Mouse (Mus musculus): ENCODE measurements at regions not wholly inside any gene's neighbourhood (a gene's known extent, or its start where the extent isn't known, plus 50 kb on each side); places are given as distances from the start of the nearest gene placed in this dataset.
"Not testable (repeated sequence)": the region's sequence is repeated elsewhere in the genome, so short reads cannot be mapped to it uniquely, and the experiment has no call there.

GRCm38 (mm10) chr7:73222929-73223512 lies 152.3 kb upstream of the Rgma start:
- Histone ChIP-seq H3K27me3 (replicated peaks; ENCODE audit: control insufficient read depth, insufficient read depth, low read length) (no peaks in the 10 kb centered on the region), H3K27ac (ENCODE audit: low read length) (peak overlapping the region; percentile 31), H3K9me3 (ENCODE audit: control insufficient read depth, low read length) (no peaks in the 10 kb centered on the region), H3K4me2 (ENCODE audit: low read length) (no peak overlapping the region), H3K4me1 (replicated peaks; ENCODE audit: control insufficient read depth, insufficient read depth, low read length) (peaks cover 9% of the 10 kb centered on the region), H3K9ac (replicated peaks; ENCODE audit: low read depth, low read length) (no peak overlapping the region), H3K4me3 (replicated peaks; ENCODE audit: low read length) (no peak overlapping the region), H3K36me3 (ENCODE audit: control insufficient read depth, insufficient read depth) (no peaks in the 10 kb centered on the region)
- 6% methylated on average over 2 of the region's 2 CpGs for WGBS
- ATAC-seq = peak; percentile 62

- no peaks in the 10 kb centered on the region for H3K9me3 ChIP-seq (ENCODE audit: control insufficient read depth, low read length)
- WGBS = 85% methylated on average over 8 of the region's 8 CpGs
- H3K36me3 ChIP-seq (ENCODE audit: control insufficient read depth, insufficient read depth) = no peaks in the 10 kb centered on the region
- no peak overlapping the region for H3K27ac ChIP-seq (ENCODE audit: low read length)
- no peaks in the 10 kb centered on the region for H3K4me1 ChIP-seq (replicated peaks; ENCODE audit: control insufficient read depth, insufficient read depth, low read length)
- H3K9ac ChIP-seq (replicated peaks; ENCODE audit: low read depth, low read length) = no peak overlapping the region
- H3K4me2 ChIP-seq (ENCODE audit: low read length) = no peak overlapping the region
- no peak overlapping the region for H3K4me3 ChIP-seq (replicated peaks; ENCODE audit: low read length)
- ATAC-seq = no peak
- no peaks in the 10 kb centered on the region for H3K27me3 ChIP-seq (replicated peaks; ENCODE audit: control insufficient read depth, insufficient read depth, low read length)
Measured at GRCm38 (mm10) chr7:73233539-73234158, 141.7 kb upstream of the Rgma start.

DNA sequence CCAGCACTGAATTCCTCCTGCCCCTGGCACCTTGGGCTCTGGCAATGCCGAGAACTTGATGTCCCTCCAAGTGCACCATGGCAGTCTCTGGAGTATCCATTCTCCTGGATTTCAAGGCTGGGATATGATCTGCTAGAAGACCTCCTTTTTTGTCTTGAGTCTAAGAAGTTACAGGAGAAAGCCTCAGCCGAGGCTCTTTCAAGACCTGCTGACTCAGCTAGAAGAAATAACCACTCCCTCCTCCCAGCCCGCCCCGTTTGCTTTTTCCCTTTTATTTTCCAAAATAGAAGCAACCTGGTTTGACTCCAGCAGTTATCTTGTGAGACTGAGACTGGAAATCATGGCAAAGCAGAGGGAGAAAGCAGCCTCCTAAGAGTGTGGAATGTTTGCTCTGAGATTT lies 136.8 kb upstream of the Rgma start:
- H3K27me3 ChIP-seq (replicated peaks; ENCODE audit: control insufficient read depth, insufficient read depth, low read length) = no peaks in the 10 kb centered on the region
- no peak overlapping the region for H3K9ac ChIP-seq (replicated peaks; ENCODE audit: low read depth, low read length)
- H3K4me3 ChIP-seq (replicated peaks; ENCODE audit: low read length) = no peak overlapping the region
- no peak overlapping the region for H3K27ac ChIP-seq (ENCODE audit: low read length)
- no peaks in the 10 kb centered on the region for H3K9me3 ChIP-seq (ENCODE audit: control insufficient read depth, low read length)
- no peaks in the 10 kb centered on the region for H3K4me1 ChIP-seq (replicated peaks; ENCODE audit: control insufficient read depth, insufficient read depth, low read length)
- no peaks in the 10 kb centered on the region for H3K36me3 ChIP-seq (ENCODE audit: control insufficient read depth, insufficient read depth)
- 23% methylated on average over 4 of the region's 4 CpGs for WGBS
- no peak for ATAC-seq
- no peak overlapping the region for H3K4me2 ChIP-seq (ENCODE audit: low read length)

- WGBS = 51% methylated on average over 9 of the region's 9 CpGs
- H3K27me3 ChIP-seq (replicated peaks; ENCODE audit: control insufficient read depth, insufficient read depth, low read length) = no peaks in the 10 kb centered on the region
- no peak for ATAC-seq
- H3K4me2 ChIP-seq (ENCODE audit: low read length) = no peak overlapping the region
- H3K9ac ChIP-seq (replicated peaks; ENCODE audit: low read depth, low read length) = no peak overlapping the region
- no peak overlapping the region for H3K4me3 ChIP-seq (replicated peaks; ENCODE audit: low read length)
- H3K36me3 ChIP-seq (ENCODE audit: control insufficient read depth, insufficient read depth) = no peaks in the 10 kb centered on the region
- no peak overlapping the region for H3K27ac ChIP-seq (ENCODE audit: low read length)
- no peaks in the 10 kb centered on the region for H3K4me1 ChIP-seq (replicated peaks; ENCODE audit: control insufficient read depth, insufficient read depth, low read length)
- no peaks in the 10 kb centered on the region for H3K9me3 ChIP-seq (ENCODE audit: control insufficient read depth, low read length)
Measured at GRCm38 (mm10) chr7:73243591-73244355, 131.5 kb upstream of the Rgma start.

DNA sequence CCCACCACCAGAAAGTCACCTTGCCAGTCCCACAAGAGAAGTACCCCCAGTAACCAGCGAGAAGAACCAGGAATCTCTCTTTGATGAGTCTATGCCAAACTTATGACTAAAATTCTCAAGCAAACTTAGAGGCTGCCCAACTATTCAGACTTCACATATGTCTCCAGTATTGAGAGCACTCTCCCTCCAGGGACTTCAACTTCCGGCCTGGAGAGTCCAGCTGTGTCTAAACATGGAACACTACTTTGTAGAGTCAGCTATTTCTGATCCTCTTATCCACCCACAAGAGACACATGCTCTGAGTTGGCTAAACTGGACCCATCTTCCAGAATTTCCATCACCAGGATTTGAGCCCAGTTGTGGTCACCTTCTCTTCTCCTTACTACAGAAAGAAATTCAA lies 129.9 kb upstream of the Rgma start:
- H3K27ac ChIP-seq (ENCODE audit: low read length) = no peak overlapping the region
- H3K9ac ChIP-seq (replicated peaks; ENCODE audit: low read depth, low read length) = no peak overlapping the region
- no peaks in the 10 kb centered on the region for H3K4me1 ChIP-seq (replicated peaks; ENCODE audit: control insufficient read depth, insufficient read depth, low read length)
- no peak overlapping the region for H3K4me2 ChIP-seq (ENCODE audit: low read length)
- no peak overlapping the region for H3K4me3 ChIP-seq (replicated peaks; ENCODE audit: low read length)
- no peaks in the 10 kb centered on the region for H3K36me3 ChIP-seq (ENCODE audit: control insufficient read depth, insufficient read depth)
- H3K27me3 ChIP-seq (replicated peaks; ENCODE audit: control insufficient read depth, insufficient read depth, low read length) = no peaks in the 10 kb centered on the region
- 87% methylated on average over 2 of the region's 2 CpGs for WGBS
- no peaks in the 10 kb centered on the region for H3K9me3 ChIP-seq (ENCODE audit: control insufficient read depth, low read length)
- ATAC-seq = no peak

GRCm38 (mm10) chr7:73250593-73250992 lies 124.7 kb upstream of the Rgma start:
- H3K4me3 ChIP-seq (replicated peaks; ENCODE audit: low read length) = no peak overlapping the region
- 0 out of 2 replicates have a peak, but pooled peaks cover 6% of the 10 kb centered on the region for H3K4me1 ChIP-seq (replicated peaks; ENCODE audit: control insufficient read depth, insufficient read depth, low read length)
- no peak overlapping the region for H3K9ac ChIP-seq (replicated peaks; ENCODE audit: low read depth, low read length)
- H3K27me3 ChIP-seq (replicated peaks; ENCODE audit: control insufficient read depth, insufficient read depth, low read length) = no peaks in the 10 kb centered on the region
- no peaks in the 10 kb centered on the region for H3K36me3 ChIP-seq (ENCODE audit: control insufficient read depth, insufficient read depth)
- 20% methylated on average over 8 of the region's 8 CpGs for WGBS
- peak; percentile 77 for ATAC-seq
- H3K27ac ChIP-seq (ENCODE audit: low read length) = no peak overlapping the region
- H3K4me2 ChIP-seq (ENCODE audit: low read length) = no peak overlapping the region
- no peaks in the 10 kb centered on the region for H3K9me3 ChIP-seq (ENCODE audit: control insufficient read depth, low read length)

- H3K9ac ChIP-seq (replicated peaks; ENCODE audit: low read depth, low read length) = no peak overlapping the region
- WGBS = 75% methylated on average over 6 of the region's 6 CpGs
- no peak for ATAC-seq
Measured at GRCm38 (mm10) chr7:73251187-73251740, 124.0 kb upstream of the Rgma start.

GRCm38 (mm10) chr7:73254972-73255371 lies 120.3 kb upstream of the Rgma start:
- not testable (repeated sequence) for H3K9me3 ChIP-seq (ENCODE audit: control insufficient read depth, low read length); H3K4me3 ChIP-seq (replicated peaks; ENCODE audit: low read length); H3K36me3 ChIP-seq (ENCODE audit: control insufficient read depth, insufficient read depth); H3K27ac ChIP-seq (ENCODE audit: low read length); H3K27me3 ChIP-seq (replicated peaks; ENCODE audit: control insufficient read depth, insufficient read depth, low read length); H3K9ac ChIP-seq (replicated peaks; ENCODE audit: low read depth, low read length); ATAC-seq; H3K4me2 ChIP-seq (ENCODE audit: low read length); H3K4me1 ChIP-seq (replicated peaks; ENCODE audit: control insufficient read depth, insufficient read depth, low read length)
- WGBS = 81% methylated on average over 4 of the region's 7 CpGs

More at GRCm38 (mm10) chr7:73251187-73251740, 124.0 kb upstream of the Rgma start:
- 0 out of 2 replicates have a peak, but pooled peaks cover 6% of the 10 kb centered on the region for H3K4me1 ChIP-seq (replicated peaks; ENCODE audit: control insufficient read depth, insufficient read depth, low read length)
- H3K9me3 ChIP-seq (ENCODE audit: control insufficient read depth, low read length) = no peaks in the 10 kb centered on the region
- H3K4me3 ChIP-seq (replicated peaks; ENCODE audit: low read length) = no peak overlapping the region
- H3K4me2 ChIP-seq (ENCODE audit: low read length) = no peak overlapping the region
- no peak overlapping the region for H3K27ac ChIP-seq (ENCODE audit: low read length)
- no peaks in the 10 kb centered on the region for H3K36me3 ChIP-seq (ENCODE audit: control insufficient read depth, insufficient read depth)
- H3K27me3 ChIP-seq (replicated peaks; ENCODE audit: control insufficient read depth, insufficient read depth, low read length) = no peaks in the 10 kb centered on the region

- no peak overlapping the region for H3K4me2 ChIP-seq (ENCODE audit: low read length)
- no peaks in the 10 kb centered on the region for H3K9me3 ChIP-seq (ENCODE audit: control insufficient read depth, low read length)
- WGBS = 93% methylated on average over 4 of the region's 4 CpGs
- H3K27ac ChIP-seq (ENCODE audit: low read length) = no peak overlapping the region
- no peaks in the 10 kb centered on the region for H3K27me3 ChIP-seq (replicated peaks; ENCODE audit: control insufficient read depth, insufficient read depth, low read length)
- 0 out of 2 replicates have a peak, but pooled peaks cover 2% of the 10 kb centered on the region for H3K4me1 ChIP-seq (replicated peaks; ENCODE audit: control insufficient read depth, insufficient read depth, low read length)
- H3K9ac ChIP-seq (replicated peaks; ENCODE audit: low read depth, low read length) = no peak overlapping the region
- no peaks in the 10 kb centered on the region for H3K36me3 ChIP-seq (ENCODE audit: control insufficient read depth, insufficient read depth)
- H3K4me3 ChIP-seq (replicated peaks; ENCODE audit: low read length) = no peak overlapping the region
- ATAC-seq = no peak
Measured at GRCm38 (mm10) chr7:73260140-73260539, 115.2 kb upstream of the Rgma start.

Measured in forebrain, embryonic 16.5 days (tissue).